Mouse (Mus musculus) hindbrain, postnatal 0 days (tissue): ENCODE data around the gene Slc39a1. TPM values are rescaled to one million over a fixed set of nuclear protein-coding genes. Genes with fewer than 3 reads are reported as not detected.

ENCODE experiments used
- ATAC-seq: fragments of 200-750 bp; cut with Nextera tagmentation; 2 replicates; pipeline ENCODE4 v1.8.0; 2017; ENCODE audit warnings: mild to moderate bottlenecking, moderate TSS enrichment, moderate library complexity
- DNase-seq: peaks from one replicate; pipeline ENCODE4 v3.0.0-alpha.2; 2015; ENCODE audit warnings: low spot score
- H3K27ac ChIP-seq: fragments of 300-500 bp; sonication (generic); 2 replicates; pipeline ENCODE4 v1.5.1; 2014; ENCODE audit warnings: mild to moderate bottlenecking
- H3K27me3 ChIP-seq: fragments of 300-500 bp; sonication (generic); 2 replicates; pipeline ENCODE4 v1.6.1; 2014; ENCODE audit warnings: low read length, mixed read lengths; ENCODE audit not compliant: insufficient read depth
- H3K36me3 ChIP-seq: fragments of 300-500 bp; sonication (generic); 2 replicates; pipeline ENCODE4 v1.6.1; 2014; ENCODE audit warnings: low read length, mixed read lengths; ENCODE audit not compliant: insufficient read depth
- H3K4me1 ChIP-seq: fragments of 300-500 bp; sonication (generic); 2 replicates; pipeline ENCODE4 v1.6.1; 2014; ENCODE audit warnings: antibody characterized with exemption, low read length, mixed read lengths; ENCODE audit not compliant: insufficient read depth
- H3K4me2 ChIP-seq: fragments of 300-500 bp; sonication (generic); 2 replicates; pipeline ENCODE4 v1.6.1; 2014; ENCODE audit warnings: low read depth, mild to moderate bottlenecking, low read length, moderate library complexity, mixed read lengths
- H3K4me3 ChIP-seq: fragments of 300-500 bp; sonication (generic); 2 replicates; pipeline ENCODE4 v1.5.1; 2014; ENCODE audit warnings: low read length
- H3K9ac ChIP-seq: fragments of 300-500 bp; sonication (generic); replicated peaks from 2 replicates; pipeline ENCODE4 v1.6.1; 2014; ENCODE audit warnings: mild to moderate bottlenecking, low read length, moderate library complexity, mixed read lengths
- H3K9me3 ChIP-seq: fragments of 300-500 bp; sonication (generic); 2 replicates; pipeline ENCODE4 v1.6.1; 2016; ENCODE audit warnings: low read length, mixed read lengths
- CTCF ChIP-seq: IDR thresholded peaks from 2 replicates; pipeline ENCODE4 v1.5.1; 2016; ENCODE audit warnings: antibody characterized with exemption, control low read depth, low read depth
- WGBS: fragments of 180-500 bp; shearing (Covaris S2); extraction: QIAGEN DNeasy Blood & Tissue Kit; methylation state at CpG from one replicate; pipeline ENCODE4 v1.1.7; 2014; 5-methylcytosine and 5-hydroxymethylcytosine counted together
- polyA plus RNA-seq: library from polyadenylated mRNA; unstranded; fragments of >200 nt; fragmentation: Nextera tagmentation; extraction: Ambion mirVana; gene quantifications from 2 replicates; pipeline ENCODE4 v1.2.1, GENCODE M21; 2015
- total RNA-seq: library from RNA; depleted of rRNA; stranded (reverse); fragments of >200 nt; gene quantifications from 2 replicates; pipeline ENCODE4 v1.2.3, GENCODE M21; 2014

Slc39a1 gene
- total and polyA plus RNA-seq, 2 experiments from 2014 or later, result 70.1 to 105 TPM

- WGBS, result 33% methylated on average over 10 of the region's 10 CpGs
These were observed 16.7 kb downstream of the Slc39a1 start for GRCm38 (mm10) chr3:90264687-90265033.

GRCm38 (mm10) chr3:90265034-90265931 is 17.3 kb downstream of the Slc39a1 start, which contains the start of gene Dennd4b:
Gene Dennd4b (plus strand): TSS chr3:90265185.
- Histone ChIP-seq H3K9ac (peak within 1 kb of the TSS; percentile 80), H3K27ac (peak within 1 kb of the TSS; percentile 94), H3K4me2 (peak within 1 kb of the TSS; percentile 85), H3K4me1 (no peaks in the 10 kb centered on the region), H3K27me3 (no peaks in the 10 kb centered on the region), H3K9me3 (no peaks in the 10 kb centered on the region), H3K4me3 (peak within 1 kb of the TSS; percentile 68), H3K36me3 (peaks cover 35% of the 10 kb centered on the region)
- 2% methylated on average over 54 of the region's 87 CpGs for WGBS
- peak; percentile 87 for DNase-seq
- peak; percentile 85 for ATAC-seq
- peak; percentile 89 for TF ChIP-seq CTCF

More at GRCm38 (mm10) chr3:90264687-90265033, 16.7 kb downstream of the Slc39a1 start:
- Histone ChIP-seq H3K36me3 (peaks cover 42% of the 10 kb centered on the region), H3K4me3 (peak overlapping the region; percentile 68; the same call in 1 of the 2 replicates), H3K4me2 (peak overlapping the region; percentile 85), H3K4me1 (no peaks in the 10 kb centered on the region), H3K9ac (peak overlapping the region; percentile 80), H3K27ac (peak overlapping the region; percentile 94), H3K27me3 (no peaks in the 10 kb centered on the region), H3K9me3 (no peaks in the 10 kb centered on the region)
- DNase-seq (no peak), ATAC-seq (no peak)
- no peak for TF ChIP-seq CTCF

- Histone ChIP-seq H3K9me3 (no peaks in the 10 kb centered on the region), H3K27me3 (no peaks in the 10 kb centered on the region), H3K27ac (peak overlapping the region; percentile 94), H3K4me3 (peak overlapping the region; percentile 68), H3K4me1 (no peaks in the 10 kb centered on the region), H3K36me3 (peaks cover 27% of the 10 kb centered on the region), H3K4me2 (peak overlapping the region; percentile 85), H3K9ac (peak overlapping the region; percentile 80)
- DNase-seq (no peak), ATAC-seq (peak; percentile 52)
- TF ChIP-seq CTCF, result no peak
- whole genome bisulfite sequencing, result 23% methylated on average over 15 of the region's 16 CpGs
These were observed 18.2 kb downstream of the Slc39a1 start for GRCm38 (mm10) chr3:90265932-90266741.

GRCm38 (mm10) chr3:90266901-90267775 is 19.2 kb downstream of the Slc39a1 start:
- no peak for ATAC-seq

GRCm38 (mm10) chr3:90268190-90268589 is 20.2 kb downstream of the Slc39a1 start:
- no peak for TF ChIP-seq CTCF
- no peak overlapping the region for H3K4me2 ChIP-seq
- no peaks in the 10 kb centered on the region for H3K27me3 ChIP-seq
- no peak overlapping the region for H3K27ac ChIP-seq
- H3K4me1 ChIP-seq, result no peaks in the 10 kb centered on the region
- H3K36me3 ChIP-seq, result peaks cover 22% of the 10 kb centered on the region
- DNase-seq (no peak), ATAC-seq (no peak)
- no peak overlapping the region for H3K4me3 ChIP-seq
- H3K9me3 ChIP-seq, result no peaks in the 10 kb centered on the region
- WGBS, result 95% methylated on average over 11 of the region's 11 CpGs
- no peak overlapping the region for H3K9ac ChIP-seq

More at GRCm38 (mm10) chr3:90266901-90267775, 19.2 kb downstream of the Slc39a1 start:
- WGBS, result 92% methylated on average over 20 of the region's 20 CpGs
- Histone ChIP-seq H3K9me3 (no peaks in the 10 kb centered on the region), H3K27ac (no peak overlapping the region), H3K4me3 (no peak overlapping the region), H3K27me3 (no peaks in the 10 kb centered on the region), H3K36me3 (peaks cover 24% of the 10 kb centered on the region), H3K9ac (no peak overlapping the region), H3K4me1 (no peaks in the 10 kb centered on the region), H3K4me2 (peak overlapping the region; percentile 85; the same call in 1 of the 2 replicates)
- DNase-seq, result no peak
- TF ChIP-seq CTCF, result no peak

- Histone ChIP-seq H3K9ac (no peak overlapping the region), H3K36me3 (peaks cover 16% of the 10 kb centered on the region), H3K27ac (no peak overlapping the region), H3K27me3 (no peaks in the 10 kb centered on the region), H3K9me3 (no peaks in the 10 kb centered on the region), H3K4me1 (no peaks in the 10 kb centered on the region), H3K4me3 (no peak overlapping the region), H3K4me2 (no peak overlapping the region)
- ATAC-seq, result no peak
- DNase-seq, result no peak
- 87% methylated on average over 16 of the region's 16 CpGs for WGBS
- no peak for TF ChIP-seq CTCF
These were observed 21.0 kb downstream of the Slc39a1 start for GRCm38 (mm10) chr3:90268971-90269370.
